Mouse (Mus musculus): ENCODE results near the gene Olfr159.

GRCm38 (mm10) chr4:43759571-43760418 is 11.0 kb downstream of the Olfr159 start:
- TF ChIP-seq CTCF (IDR thresholded peaks at IDR 0.05; ENCODE audit: borderline replicate concordance, extremely low read depth, insufficient read depth, insufficient read length) (no peak), POLR2A (IDR thresholded peaks at IDR 0.05; ENCODE audit: borderline replicate concordance, extremely low read depth, insufficient read depth, insufficient read length, poor library complexity, severe bottlenecking) (no peak)

All from brain, embryonic 14.5 days (tissue).